Mouse (Mus musculus): ENCODE results near the gene Itpr2. TPM values are rescaled to one million over a fixed set of nuclear protein-coding genes. Genes with fewer than 3 reads are reported as not detected.
"Not testable (repeated sequence)": the region's sequence is repeated elsewhere in the genome, so short reads cannot be mapped to it uniquely, and the experiment has no call there.

Itpr2 gene
- total and polyA plus RNA-seq, 3 experiments = 2.3 to 46.0 (median 37.6) TPM

- TF ChIP-seq GATA2 (IDR thresholded peaks at IDR 0.05; ENCODE audit: borderline replicate concordance, low read depth, low read length) (no peak), TAL1 (conservative IDR thresholded peaks at IDR 0.05; ENCODE audit: low read depth, low read length) (no peak), GATA1 (IDR thresholded peaks at IDR 0.05; ENCODE audit: borderline replicate concordance, low read length) (no peak)
- Histone ChIP-seq H3K4me3 (ENCODE audit: low read depth, low read length) (no peak overlapping the region), H3K36me3 (replicated peaks) (peaks cover 24% of the 10 kb centered on the region), H3K4me1 (ENCODE audit: insufficient read depth, low read depth, low read length) (0 out of 2 replicates have a peak, but pooled peaks cover 10% of the 10 kb centered on the region), H3K27me3 (ENCODE audit: insufficient read depth, low read length) (no peaks in the 10 kb centered on the region), H3K9me3 (replicated peaks) (no peaks in the 10 kb centered on the region)
- ATAC-seq (ENCODE audit: extremely low read depth, insufficient number of reproducible peaks, low FRiP score, poor library complexity, severe bottlenecking) (no peak), DNase-seq (ENCODE audit: low spot score) (no peak)
These were observed 27.9 kb downstream of the Itpr2 start for GRCm38 (mm10) chr6:146474166-146474565.

DNA sequence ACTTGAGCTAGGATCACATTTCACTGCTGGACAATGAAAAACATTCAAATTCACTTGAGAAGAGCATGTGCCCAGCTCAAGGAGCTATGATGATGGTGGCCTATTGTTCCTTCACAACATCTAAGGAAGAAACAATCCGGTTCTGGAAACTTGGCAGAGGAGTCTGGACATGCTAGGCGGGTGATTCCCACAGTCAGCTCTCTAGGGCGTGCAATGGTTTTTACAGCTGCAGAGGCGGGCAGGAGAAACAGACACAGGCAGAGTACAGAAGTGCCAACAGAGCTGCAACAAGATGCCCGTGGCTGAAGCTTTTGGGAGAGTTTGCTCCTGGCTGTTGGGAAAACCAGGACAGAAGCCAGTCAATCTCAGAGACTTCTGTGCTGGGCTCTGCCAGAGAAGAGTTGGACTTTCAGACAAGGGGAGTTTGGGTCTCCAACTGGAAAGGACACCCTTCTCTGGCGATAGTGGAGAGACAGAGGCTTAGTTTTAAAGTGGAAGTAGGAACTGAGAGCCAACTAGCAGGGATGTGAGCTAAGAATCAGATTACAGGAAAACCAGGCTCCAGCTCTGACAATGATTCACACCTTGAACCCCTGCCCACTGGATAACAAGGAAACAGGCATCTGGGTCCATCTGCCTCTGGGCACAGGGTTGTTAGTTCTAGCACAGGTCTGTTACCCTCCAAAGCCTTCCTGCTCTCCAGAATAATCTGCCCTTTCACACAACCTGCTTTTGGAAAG is 28.6 kb downstream of the Itpr2 start:
- DNase-seq (ENCODE audit: low spot score) (no peak), ATAC-seq (ENCODE audit: extremely low read depth, insufficient number of reproducible peaks, low FRiP score, poor library complexity, severe bottlenecking) (no peak)
- H3K36me3 ChIP-seq (replicated peaks) = peaks cover 24% of the 10 kb centered on the region
- H3K27me3 ChIP-seq (ENCODE audit: insufficient read depth, low read length) = no peaks in the 10 kb centered on the region
- 0 out of 2 replicates have a peak, but pooled peaks cover 3% of the 10 kb centered on the region for H3K4me1 ChIP-seq (ENCODE audit: insufficient read depth, low read depth, low read length)
- TF ChIP-seq GATA2 (IDR thresholded peaks at IDR 0.05; ENCODE audit: borderline replicate concordance, low read depth, low read length) (no peak), TAL1 (conservative IDR thresholded peaks at IDR 0.05; ENCODE audit: low read depth, low read length) (no peak), POLR2AphosphoS5 (IDR thresholded peaks at IDR 0.05; ENCODE audit: insufficient replicate concordance, low read depth, low read length) (no peak), GATA1 (IDR thresholded peaks at IDR 0.05; ENCODE audit: borderline replicate concordance, low read length) (no peak), CTCF (IDR thresholded peaks at IDR 0.05; ENCODE audit: low read depth, low read length) (no peak)
- H3K4me3 ChIP-seq (ENCODE audit: low read depth, low read length) = no peak overlapping the region
- H3K9me3 ChIP-seq (replicated peaks) = no peaks in the 10 kb centered on the region

DNA sequence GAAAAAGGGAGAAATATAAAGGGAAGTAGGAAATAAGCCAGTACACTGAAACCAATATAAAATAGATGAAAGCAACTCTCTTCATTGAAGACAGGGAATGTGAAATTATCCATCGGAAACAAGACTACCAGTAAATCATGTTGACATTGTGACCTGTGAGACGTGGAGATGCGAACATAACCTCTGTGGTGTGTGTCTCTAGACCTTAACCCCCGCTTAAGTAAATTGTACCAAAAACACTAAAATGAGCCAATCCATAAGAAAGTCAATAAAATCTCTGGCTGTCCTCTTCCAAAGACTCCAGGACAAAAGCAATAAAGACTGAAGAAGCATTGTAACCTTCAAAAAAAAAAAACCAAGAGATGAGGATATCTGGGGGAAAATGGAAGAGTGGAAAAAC is 31.6 kb downstream of the Itpr2 start:
- no peak for DNase-seq (ENCODE audit: low spot score)
- no peak for ATAC-seq (ENCODE audit: extremely low read depth, insufficient number of reproducible peaks, low FRiP score, poor library complexity, severe bottlenecking)
- H3K36me3 ChIP-seq (replicated peaks) = peaks cover 41% of the 10 kb centered on the region
- H3K27me3 ChIP-seq (ENCODE audit: insufficient read depth, low read length) = no peaks in the 10 kb centered on the region
- H3K4me3 ChIP-seq (ENCODE audit: low read depth, low read length) = no peak overlapping the region
- H3K4me1 ChIP-seq (ENCODE audit: insufficient read depth, low read depth, low read length) = 0 out of 2 replicates have a peak, but pooled peaks cover 1% of the 10 kb centered on the region
- H3K9me3 ChIP-seq (replicated peaks) = no peaks in the 10 kb centered on the region; the same call in 1 of the 2 replicates
- TF ChIP-seq GATA1 (IDR thresholded peaks at IDR 0.05; ENCODE audit: borderline replicate concordance, low read length) (no peak), CTCF (IDR thresholded peaks at IDR 0.05; ENCODE audit: low read depth, low read length) (no peak), POLR2AphosphoS5 (IDR thresholded peaks at IDR 0.05; ENCODE audit: insufficient replicate concordance, low read depth, low read length) (no peak), TAL1 (conservative IDR thresholded peaks at IDR 0.05; ENCODE audit: low read depth, low read length) (no peak), GATA2 (IDR thresholded peaks at IDR 0.05; ENCODE audit: borderline replicate concordance, low read depth, low read length) (no peak)

DNA sequence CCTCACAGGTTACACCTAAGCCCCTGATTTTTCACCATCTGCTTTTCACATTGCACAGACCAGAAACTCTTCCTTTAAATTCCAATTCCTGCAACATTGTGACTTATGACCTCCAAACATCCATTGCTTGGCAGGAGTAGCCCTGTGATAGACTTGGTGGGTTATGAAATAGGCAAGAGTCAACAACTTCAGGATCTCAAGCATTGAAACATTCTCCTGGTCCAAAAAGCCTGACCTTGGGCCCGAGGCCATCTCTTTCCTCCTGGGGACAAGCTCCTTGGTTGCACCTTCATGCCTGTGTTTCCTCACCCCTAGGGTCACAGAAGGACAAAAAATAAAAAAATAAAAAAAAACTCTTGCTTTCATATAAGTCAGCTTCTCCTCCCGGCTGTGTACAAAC is 32.1 kb downstream of the Itpr2 start:
- Histone ChIP-seq H3K36me3 (replicated peaks) (peaks cover 40% of the 10 kb centered on the region), H3K9me3 (replicated peaks) (no peaks in the 10 kb centered on the region; the same call in 1 of the 2 replicates), H3K4me1 (ENCODE audit: insufficient read depth, low read depth, low read length) (0 out of 2 replicates have a peak, but pooled peaks cover 2% of the 10 kb centered on the region), H3K4me3 (ENCODE audit: low read depth, low read length) (no peak overlapping the region), H3K27me3 (ENCODE audit: insufficient read depth, low read length) (no peaks in the 10 kb centered on the region)
- no peak for ATAC-seq (ENCODE audit: extremely low read depth, insufficient number of reproducible peaks, low FRiP score, poor library complexity, severe bottlenecking)
- DNase-seq (ENCODE audit: low spot score) = no peak
- TF ChIP-seq POLR2AphosphoS5 (IDR thresholded peaks at IDR 0.05; ENCODE audit: insufficient replicate concordance, low read depth, low read length) (no peak), TAL1 (conservative IDR thresholded peaks at IDR 0.05; ENCODE audit: low read depth, low read length) (no peak), GATA1 (IDR thresholded peaks at IDR 0.05; ENCODE audit: borderline replicate concordance, low read length) (no peak)

- Histone ChIP-seq H3K27me3 (ENCODE audit: insufficient read depth, low read length) (no peaks in the 10 kb centered on the region), H3K9me3 (replicated peaks) (no peaks in the 10 kb centered on the region; the same call in 1 of the 2 replicates), H3K36me3 (replicated peaks) (peaks cover 39% of the 10 kb centered on the region), H3K4me3 (ENCODE audit: low read depth, low read length) (no peak overlapping the region), H3K4me1 (ENCODE audit: insufficient read depth, low read depth, low read length) (0 out of 2 replicates have a peak, but pooled peaks cover 2% of the 10 kb centered on the region)
- no peak for TF ChIP-seq TAL1 (conservative IDR thresholded peaks at IDR 0.05; ENCODE audit: low read depth, low read length)
- TF ChIP-seq CTCF (IDR thresholded peaks at IDR 0.05; ENCODE audit: low read depth, low read length) = no peak
- TF ChIP-seq POLR2AphosphoS5 (IDR thresholded peaks at IDR 0.05; ENCODE audit: insufficient replicate concordance, low read depth, low read length) = no peak
- no peak for TF ChIP-seq GATA1 (IDR thresholded peaks at IDR 0.05; ENCODE audit: borderline replicate concordance, low read length)
- no peak for TF ChIP-seq GATA2 (IDR thresholded peaks at IDR 0.05; ENCODE audit: borderline replicate concordance, low read depth, low read length)
- ATAC-seq (ENCODE audit: extremely low read depth, insufficient number of reproducible peaks, low FRiP score, poor library complexity, severe bottlenecking) = no peak
- DNase-seq (ENCODE audit: low spot score) = no peak
These were observed 33.7 kb downstream of the Itpr2 start for GRCm38 (mm10) chr6:146468361-146468760.

- not testable (repeated sequence) for DNase-seq (ENCODE audit: low spot score); H3K4me3 ChIP-seq (ENCODE audit: low read depth, low read length); H3K4me1 ChIP-seq (ENCODE audit: insufficient read depth, low read depth, low read length); H3K9me3 ChIP-seq (replicated peaks); ATAC-seq (ENCODE audit: extremely low read depth, insufficient number of reproducible peaks, low FRiP score, poor library complexity, severe bottlenecking); H3K27me3 ChIP-seq (ENCODE audit: insufficient read depth, low read length)
- H3K36me3 ChIP-seq (replicated peaks) = peaks cover 23% of the 10 kb centered on the region
These were observed 37.4 kb downstream of the Itpr2 start for GRCm38 (mm10) chr6:146464645-146465042.

Data from G1E (cell line).